Mouse (Mus musculus): ENCODE measurements around the gene Cpeb2.

Gene Cpeb2

GRCm38 (mm10) chr5:43325561-43325960 is 92.6 kb downstream of the Cpeb2 start:
- no peak for DNase-seq (ENCODE audit: low read depth, low spot score)

- no peak for DNase-seq (ENCODE audit: low read depth, low spot score)
These were observed 95.6 kb downstream of the Cpeb2 start for GRCm38 (mm10) chr5:43328579-43328978.

GRCm38 (mm10) chr5:43330260-43330659 is 97.3 kb downstream of the Cpeb2 start:
- DNase-seq (ENCODE audit: low read depth, low spot score) = no peak

GRCm38 (mm10) chr5:43334469-43334868 is 101.5 kb downstream of the Cpeb2 start:
- no peak for DNase-seq (ENCODE audit: low read depth, low spot score)

- DNase-seq (ENCODE audit: low read depth, low spot score) = no peak
These were observed 104.2 kb downstream of the Cpeb2 start for GRCm38 (mm10) chr5:43337212-43337611.

GRCm38 (mm10) chr5:43338771-43339475 is 106.0 kb downstream of the Cpeb2 start:
- no peak for DNase-seq (ENCODE audit: low read depth, low spot score)

Data from ES-CJ7 (cell line).